Mouse (Mus musculus) lung, adult 2 months (tissue): ENCODE results near the gene Rab1b.

Experiments used
- CTCF ChIP-seq: fragments of 200-500 bp; IDR thresholded peaks from 2 replicates; pipeline ENCODE4 v1.5.1; 2011; ENCODE audit warnings: mild to moderate bottlenecking, low read length, control low read depth; ENCODE audit not compliant: insufficient read depth
- POLR2A ChIP-seq: fragments of 200-500 bp; IDR thresholded peaks from 2 replicates; pipeline ENCODE4 v1.6.1; 2011; ENCODE audit warnings: low read depth, mild to moderate bottlenecking, control low read depth, low read length, borderline replicate concordance; ENCODE audit errors: extremely low read depth

DNA sequence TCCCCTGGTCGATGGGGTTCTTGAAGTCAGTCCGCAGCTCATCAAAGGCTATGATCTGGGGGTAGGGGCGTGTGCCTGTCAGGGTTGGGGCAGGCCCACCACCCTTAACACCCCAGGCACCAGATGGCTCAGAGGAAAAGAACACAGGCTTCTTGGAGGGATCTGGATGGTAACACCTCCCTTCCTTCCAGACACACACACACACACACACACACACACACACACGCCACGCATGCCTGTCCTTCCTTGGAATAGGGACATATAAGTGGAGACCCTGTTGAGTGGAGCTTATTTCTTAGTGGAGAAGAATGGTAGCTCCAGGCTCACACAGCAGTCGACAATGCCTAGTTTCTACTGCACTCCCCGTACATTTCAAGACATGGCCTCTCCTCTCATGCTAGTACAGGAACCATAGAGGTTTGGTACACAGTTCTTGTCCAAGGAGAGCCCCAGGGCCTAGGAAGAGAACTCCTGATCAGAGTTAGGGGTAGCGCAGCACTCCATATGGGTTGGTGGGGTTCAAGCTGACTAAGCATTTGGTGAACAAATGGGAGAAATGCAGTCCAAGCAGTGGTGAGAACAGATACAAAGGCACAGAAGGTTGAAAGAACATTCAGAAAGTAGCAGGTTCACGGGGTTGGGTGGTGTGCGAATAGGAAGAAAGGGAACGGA lies 12.0 kb downstream of the Rab1b start:
- TF ChIP-seq CTCF, result no peak
- TF ChIP-seq POLR2A, result no peak
